Mouse (Mus musculus) embryonic facial prominence, embryonic 10.5 days (tissue): ENCODE data around the gene C2cd4a. TPM values are rescaled to one million over a fixed set of nuclear protein-coding genes. Genes with fewer than 3 reads are reported as not detected.
A peak's percentile ranks its signal among the peaks of the same experiment; 100 is the strongest.

Source experiments
- DNase-seq: peaks from one replicate; pipeline ENCODE4 v3.0.0-alpha.2; 2017; ENCODE audit warnings: low spot score
- H3K27ac ChIP-seq: fragments of 300-500 bp; sonication (generic); replicated peaks from 2 replicates; pipeline ENCODE4 v1.5.1; 2016; ENCODE audit warnings: mild to moderate bottlenecking
- H3K27me3 ChIP-seq: fragments of 300-500 bp; sonication (generic); replicated peaks from 2 replicates; pipeline ENCODE4 v1.6.1; 2016; ENCODE audit warnings: low read depth, mild to moderate bottlenecking; ENCODE audit not compliant: poor library complexity, severe bottlenecking
- H3K36me3 ChIP-seq: fragments of 300-500 bp; sonication (generic); replicated peaks from 2 replicates; pipeline ENCODE4 v1.6.1; 2016; ENCODE audit warnings: mild to moderate bottlenecking, moderate library complexity
- H3K4me1 ChIP-seq: fragments of 300-500 bp; sonication (generic); 2 replicates; pipeline ENCODE4 v1.6.1; 2016
- H3K4me3 ChIP-seq: fragments of 300-500 bp; sonication (generic); 2 replicates; pipeline ENCODE4 v1.5.1; 2016; ENCODE audit warnings: mild to moderate bottlenecking, moderate library complexity
- H3K9me3 ChIP-seq: fragments of 300-500 bp; sonication (generic); 2 replicates; pipeline ENCODE4 v1.6.1; 2016; ENCODE audit warnings: mild to moderate bottlenecking
- WGBS: fragments of 180-500 bp; shearing (Covaris S2); methylation state at CpG from one replicate; pipeline ENCODE4 v1.1.7; 2016; 5-methylcytosine and 5-hydroxymethylcytosine counted together
- polyA plus RNA-seq: library from polyadenylated mRNA; unstranded; fragments of >200 nt; fragmentation: Nextera tagmentation; extraction: Ambion mirVana; gene quantifications from 2 replicates; pipeline ENCODE4 v1.2.1, GENCODE M21; 2016

Gene C2cd4a
- polyA plus RNA-seq, 1 experiment from 2014 or later: not detected

DNA sequence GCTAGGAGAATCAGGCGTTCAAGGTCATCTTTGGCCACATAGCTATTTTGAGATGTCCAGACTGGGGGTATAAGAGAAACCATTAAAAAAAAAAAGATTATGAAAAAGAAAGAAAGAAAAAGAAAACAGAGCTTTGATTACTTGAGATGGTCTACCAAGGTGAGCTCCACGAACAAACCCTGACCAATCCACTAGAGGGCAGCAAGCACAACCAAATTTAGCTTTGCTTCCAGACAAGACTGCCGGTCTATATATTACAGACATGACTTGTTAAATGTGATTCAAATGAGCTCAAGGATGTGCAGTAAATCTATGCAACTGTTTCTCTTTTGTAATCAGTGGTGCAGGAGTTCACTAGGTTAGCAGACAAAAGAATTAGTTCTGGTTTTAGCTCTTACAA, 3.9 kb downstream of the C2cd4a start:
- no peaks in the 10 kb centered on the region for H3K36me3 ChIP-seq
- H3K27me3 ChIP-seq: peaks cover 49% of the 10 kb centered on the region
- no peak overlapping the region for H3K4me3 ChIP-seq
- no peaks in the 10 kb centered on the region for H3K9me3 ChIP-seq
- 12% methylated on average over 3 of the region's 3 CpGs for WGBS
- H3K27ac ChIP-seq: no peak overlapping the region
- H3K4me1 ChIP-seq: peaks cover 28% of the 10 kb centered on the region
- DNase-seq: peak; percentile 61

GRCm38 (mm10) chr9:67825527-67825926, 6.6 kb downstream of the C2cd4a start:
- no peak for DNase-seq
- WGBS: 84% methylated on average over 7 of the region's 7 CpGs
- Histone ChIP-seq H3K27me3 (peaks cover 22% of the 10 kb centered on the region), H3K4me3 (no peak overlapping the region), H3K9me3 (no peaks in the 10 kb centered on the region), H3K27ac (no peak overlapping the region), H3K4me1 (peaks cover 9% of the 10 kb centered on the region), H3K36me3 (no peaks in the 10 kb centered on the region)

- 57% methylated on average over 5 of the region's 5 CpGs for WGBS
These were observed 9.0 kb downstream of the C2cd4a start for GRCm38 (mm10) chr9:67823131-67823530.

DNA sequence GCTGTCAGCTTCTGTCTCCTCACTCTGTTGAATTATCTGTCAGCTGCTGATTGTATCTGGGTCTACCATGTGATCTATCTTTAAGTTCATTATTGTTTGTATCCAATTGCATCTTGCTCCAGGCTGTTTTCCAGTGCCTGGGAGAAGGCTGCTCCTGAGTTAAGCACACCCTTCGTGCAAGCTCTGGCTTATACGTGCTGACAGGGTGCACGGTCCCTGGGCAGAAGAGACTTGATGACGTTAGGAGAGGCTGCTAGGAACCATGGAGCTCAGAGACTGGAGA, 13.5 kb downstream of the C2cd4a start:
- Histone ChIP-seq H3K4me1 (peaks cover 30% of the 10 kb centered on the region), H3K36me3 (no peaks in the 10 kb centered on the region), H3K27ac (no peak overlapping the region), H3K4me3 (no peak overlapping the region), H3K27me3 (no peaks in the 10 kb centered on the region), H3K9me3 (no peaks in the 10 kb centered on the region)
- 86% methylated on average over 4 of the region's 4 CpGs for WGBS
- DNase-seq: no peak

More at GRCm38 (mm10) chr9:67823131-67823530, 9.0 kb downstream of the C2cd4a start:
- Histone ChIP-seq H3K4me3 (no peak overlapping the region), H3K27me3 (no peaks in the 10 kb centered on the region), H3K36me3 (no peaks in the 10 kb centered on the region), H3K9me3 (no peaks in the 10 kb centered on the region), H3K27ac (no peak overlapping the region), H3K4me1 (peaks cover 12% of the 10 kb centered on the region)
- peak; percentile 17 for DNase-seq

DNA sequence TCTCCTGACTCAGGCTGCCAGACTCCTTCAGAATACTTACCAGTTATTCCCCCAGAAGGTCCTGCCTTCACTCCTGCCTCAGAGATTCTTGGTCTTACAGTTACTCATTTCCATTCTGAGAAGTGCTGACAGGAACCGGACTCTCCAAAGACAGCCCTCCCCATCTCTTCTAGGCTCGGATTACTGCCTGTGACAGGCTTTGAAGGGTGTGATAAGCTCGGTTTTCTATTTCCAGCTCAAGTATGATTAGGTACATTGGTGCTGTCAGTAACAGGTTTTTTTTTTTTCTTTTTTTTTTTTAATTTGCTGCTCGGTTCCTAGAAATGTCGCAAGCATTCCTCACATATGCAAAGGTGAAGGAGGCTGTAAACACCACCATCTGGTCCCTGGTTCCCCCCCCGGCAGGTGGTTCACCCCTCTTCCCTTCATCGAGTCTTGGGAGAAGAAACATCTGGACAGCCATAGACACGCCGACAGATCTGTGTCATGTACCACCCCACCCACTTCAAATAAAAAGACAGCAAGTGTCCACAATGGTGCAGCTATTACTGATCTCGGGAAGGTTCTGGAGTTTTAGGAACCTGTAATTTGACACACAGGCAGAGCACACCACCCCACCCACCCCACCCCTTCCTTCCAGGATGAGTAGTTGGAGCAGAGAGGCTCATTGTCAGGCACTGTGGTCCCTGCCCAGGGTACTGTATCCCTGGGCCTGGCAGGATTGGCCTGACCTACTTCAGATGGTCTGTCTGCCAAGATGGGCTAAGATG, 14.0 kb downstream of the C2cd4a start:
- peaks cover 28% of the 10 kb centered on the region for H3K4me1 ChIP-seq
- H3K4me3 ChIP-seq: no peak overlapping the region
- no peaks in the 10 kb centered on the region for H3K36me3 ChIP-seq
- WGBS: 52% methylated on average over 10 of the region's 10 CpGs
- no peak for DNase-seq
- no peaks in the 10 kb centered on the region for H3K9me3 ChIP-seq
- no peaks in the 10 kb centered on the region for H3K27me3 ChIP-seq
- no peak overlapping the region for H3K27ac ChIP-seq

DNA sequence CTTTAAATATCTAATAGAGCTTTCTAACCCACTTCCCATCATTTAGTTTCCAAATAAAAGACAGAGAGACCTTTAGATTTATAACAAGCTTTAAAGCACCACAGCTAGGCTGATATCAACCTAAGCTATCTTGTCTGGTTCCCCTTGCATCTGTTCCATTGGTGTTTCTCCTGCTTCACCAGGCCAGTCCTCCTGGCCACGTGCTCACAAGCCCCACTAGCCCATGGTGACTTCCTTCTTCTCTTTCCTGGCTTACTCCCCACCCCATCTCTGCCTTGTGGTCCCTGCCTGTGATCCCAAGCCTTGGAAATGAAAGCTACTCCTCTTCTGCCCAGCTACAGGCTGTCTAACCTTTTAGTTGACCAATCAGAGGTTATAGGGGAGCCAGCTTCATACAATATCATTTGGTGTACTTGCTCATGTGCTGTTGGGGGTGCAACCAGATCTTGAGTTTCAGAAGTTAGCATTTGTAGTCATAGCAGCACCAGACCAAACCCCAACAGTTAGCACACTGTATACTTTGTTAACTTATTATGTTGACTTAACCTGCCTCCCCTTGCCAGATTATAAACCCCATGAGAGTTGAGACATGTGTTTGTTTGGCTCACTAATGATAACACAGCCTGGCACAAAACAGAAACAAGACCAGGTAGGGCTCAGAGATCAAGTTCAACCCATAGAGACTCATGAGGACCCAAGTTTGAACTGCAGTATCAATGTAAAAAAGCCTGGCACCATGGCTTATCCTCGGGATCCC, 15.8 kb downstream of the C2cd4a start:
- 70% methylated on average over 2 of the region's 2 CpGs for WGBS
- no peaks in the 10 kb centered on the region for H3K27me3 ChIP-seq
- H3K9me3 ChIP-seq: no peaks in the 10 kb centered on the region
- H3K27ac ChIP-seq: no peak overlapping the region
- H3K4me1 ChIP-seq: peaks cover 32% of the 10 kb centered on the region
- no peak for DNase-seq
- no peaks in the 10 kb centered on the region for H3K36me3 ChIP-seq
- H3K4me3 ChIP-seq: no peak overlapping the region

DNA sequence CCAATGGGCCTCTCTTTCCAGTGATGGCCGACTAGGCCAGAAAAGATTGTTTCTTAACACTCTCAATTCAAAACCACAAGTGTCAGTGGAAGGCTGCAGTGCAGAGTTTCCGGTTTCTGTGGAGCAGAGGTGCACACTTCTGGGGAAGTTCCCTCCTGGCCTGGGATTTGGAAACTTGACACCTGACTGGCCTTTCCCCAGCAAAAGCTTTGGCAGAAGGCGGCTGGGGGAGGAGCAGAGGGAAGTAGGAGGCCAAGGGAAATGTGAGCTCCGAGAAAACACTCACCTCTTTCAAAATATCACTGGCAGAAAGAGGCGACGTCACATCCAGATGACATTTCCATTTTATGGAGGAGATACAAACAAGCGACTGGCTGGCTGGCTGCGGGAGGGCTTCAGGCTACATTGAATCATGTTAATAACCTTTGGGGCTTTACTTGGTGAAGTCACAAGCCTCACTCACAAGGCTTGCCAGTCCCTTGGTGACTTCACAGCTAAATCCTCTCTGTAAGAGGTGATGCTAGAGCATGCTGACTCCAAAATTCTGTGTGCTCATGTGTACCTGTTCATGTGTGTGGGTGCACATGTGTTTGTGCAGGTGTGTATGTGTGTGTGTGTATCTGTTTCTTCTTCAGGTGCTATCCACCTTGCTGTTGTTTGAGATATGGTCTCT, 18.3 kb downstream of the C2cd4a start:
- no peaks in the 10 kb centered on the region for H3K9me3 ChIP-seq
- no peaks in the 10 kb centered on the region for H3K36me3 ChIP-seq
- DNase-seq: peak; percentile 85
- H3K27ac ChIP-seq: peak overlapping the region; percentile 73
- WGBS: 7% methylated on average over 8 of the region's 8 CpGs
- H3K27me3 ChIP-seq: no peaks in the 10 kb centered on the region
- peak overlapping the region; percentile 21 for H3K4me3 ChIP-seq
- H3K4me1 ChIP-seq: peaks cover 32% of the 10 kb centered on the region

GRCm38 (mm10) chr9:67813171-67813570, 19.0 kb downstream of the C2cd4a start:
- peaks cover 26% of the 10 kb centered on the region for H3K4me1 ChIP-seq
- DNase-seq: no peak
- H3K4me3 ChIP-seq: no peak overlapping the region
- no peaks in the 10 kb centered on the region for H3K36me3 ChIP-seq
- H3K27me3 ChIP-seq: no peaks in the 10 kb centered on the region
- WGBS: 73% methylated on average over 4 of the region's 4 CpGs
- no peaks in the 10 kb centered on the region for H3K9me3 ChIP-seq
- peak overlapping the region; percentile 58 for H3K27ac ChIP-seq

GRCm38 (mm10) chr9:67811116-67811515, 21.0 kb downstream of the C2cd4a start:
- 90% methylated on average over 3 of the region's 3 CpGs for WGBS
- H3K4me1 ChIP-seq: peaks cover 23% of the 10 kb centered on the region
- H3K9me3 ChIP-seq: no peaks in the 10 kb centered on the region
- DNase-seq: no peak
- no peak overlapping the region for H3K4me3 ChIP-seq
- H3K27ac ChIP-seq: no peak overlapping the region
- no peaks in the 10 kb centered on the region for H3K36me3 ChIP-seq
- no peaks in the 10 kb centered on the region for H3K27me3 ChIP-seq

DNA sequence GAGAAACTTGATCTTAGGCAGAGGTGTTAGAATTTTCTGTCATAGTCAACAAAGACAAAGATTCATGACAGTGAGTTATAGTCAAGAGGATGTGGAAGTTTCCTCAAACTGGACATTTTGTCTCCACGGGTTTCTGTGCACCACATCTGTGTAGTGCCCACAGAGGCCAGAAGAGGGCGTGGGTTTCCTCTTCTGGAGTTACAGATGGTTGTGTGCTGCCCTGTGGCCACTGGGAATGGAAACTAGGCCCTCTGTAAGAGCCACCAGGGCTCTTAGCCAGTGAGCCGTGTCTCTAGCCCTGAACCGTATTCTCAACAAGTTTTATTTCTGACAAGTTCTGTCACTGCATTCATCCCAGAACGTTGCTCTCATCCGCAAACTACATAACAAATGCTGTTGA, 21.6 kb downstream of the C2cd4a start:
- peak; percentile 27 for DNase-seq
- Histone ChIP-seq H3K36me3 (no peaks in the 10 kb centered on the region), H3K27ac (no peak overlapping the region), H3K9me3 (no peaks in the 10 kb centered on the region), H3K4me1 (peaks cover 23% of the 10 kb centered on the region), H3K27me3 (0 out of 2 replicates have a peak, but pooled peaks cover 4% of the 10 kb centered on the region), H3K4me3 (no peak overlapping the region)
- 67% methylated on average over 6 of the region's 6 CpGs for WGBS

DNA sequence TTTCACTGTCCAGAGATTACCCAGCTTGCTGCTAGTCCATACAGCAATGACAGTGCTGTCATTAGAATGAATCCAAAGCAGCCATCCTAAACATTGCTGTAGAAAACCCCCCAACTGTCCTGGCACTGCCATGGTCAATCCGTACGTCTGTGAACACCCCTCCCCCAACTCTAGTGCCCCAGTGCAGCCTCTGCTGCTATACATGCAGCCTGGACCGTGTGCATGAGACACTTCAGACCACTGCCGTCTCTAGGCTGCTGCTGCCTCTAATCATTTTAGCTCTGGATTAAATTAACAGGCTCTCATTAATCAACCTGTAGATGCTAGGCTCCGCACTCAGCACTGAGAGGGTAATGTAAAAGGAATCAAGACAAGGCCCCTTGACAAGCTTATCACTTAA, 25.1 kb downstream of the C2cd4a start:
- H3K4me1 ChIP-seq: 0 out of 2 replicates have a peak, but pooled peaks cover 3% of the 10 kb centered on the region
- peaks cover 8% of the 10 kb centered on the region; the same call in 1 of the 2 replicates for H3K27me3 ChIP-seq
- no peak for DNase-seq
- no peak overlapping the region for H3K27ac ChIP-seq
- H3K4me3 ChIP-seq: no peak overlapping the region
- no peaks in the 10 kb centered on the region for H3K9me3 ChIP-seq
- WGBS: 78% methylated on average over 5 of the region's 5 CpGs
- no peaks in the 10 kb centered on the region for H3K36me3 ChIP-seq

DNA sequence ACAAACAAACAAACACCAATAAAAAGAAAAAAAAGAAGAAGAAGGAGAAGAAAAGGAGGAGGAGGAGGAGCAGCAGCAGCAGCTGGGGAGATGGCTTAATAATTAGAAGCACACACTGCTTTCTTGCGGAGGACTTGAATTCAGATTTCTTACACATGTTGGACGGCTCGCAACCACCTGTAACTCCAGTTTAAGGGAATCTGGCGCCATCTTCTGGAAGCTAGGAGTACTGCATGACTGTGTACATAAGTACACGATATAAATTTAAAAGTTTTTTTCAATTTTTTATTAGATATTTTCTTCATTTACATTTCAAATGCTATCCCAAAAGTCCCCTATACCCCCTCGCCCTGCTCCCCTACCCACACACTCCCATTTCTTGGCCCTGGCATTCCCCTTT, 29.9 kb downstream of the C2cd4a start:
- DNase-seq: peak; percentile 47
- Histone ChIP-seq H3K9me3 (no peaks in the 10 kb centered on the region), H3K27ac (no peak overlapping the region), H3K27me3 (peaks cover 8% of the 10 kb centered on the region; the same call in 1 of the 2 replicates), H3K4me3 (no peak overlapping the region), H3K36me3 (no peaks in the 10 kb centered on the region), H3K4me1 (0 out of 2 replicates have a peak, but pooled peaks cover 3% of the 10 kb centered on the region)
- WGBS: 36% methylated on average over 6 of the region's 6 CpGs
